Mouse (Mus musculus) thymus, adult 2 months (tissue): ENCODE results near the gene Nacc2. TPM values are rescaled to one million over a fixed set of nuclear protein-coding genes. Genes with fewer than 3 reads are reported as not detected.

Source experiments
- DNase-seq: peaks from one replicate; pipeline ENCODE4 v3.0.0; 2021
- H3K27ac ChIP-seq: fragments of 200-500 bp; 2 replicates; pipeline ENCODE4 v1.5.1; 2012; ENCODE audit warnings: low read length, control low read depth; ENCODE audit not compliant: control insufficient read depth, insufficient read depth
- H3K27me3 ChIP-seq: fragments of 200-500 bp; 2 replicates; pipeline ENCODE4 v1.6.1; 2012; ENCODE audit warnings: mild to moderate bottlenecking, low read length, moderate library complexity, mixed read lengths; ENCODE audit not compliant: control insufficient read depth, insufficient read depth
- H3K36me3 ChIP-seq: fragments of 200-500 bp; 2 replicates; pipeline ENCODE4 v1.6.1; 2012; ENCODE audit warnings: mild to moderate bottlenecking, low read length, moderate library complexity; ENCODE audit not compliant: control insufficient read depth, insufficient read depth
- H3K4me1 ChIP-seq: fragments of 200-500 bp; replicated peaks from 2 replicates; pipeline ENCODE4 v1.6.1; 2012; ENCODE audit warnings: low read length; ENCODE audit not compliant: control insufficient read depth, insufficient read depth
- H3K4me3 ChIP-seq: fragments of 200-500 bp; 2 replicates; pipeline ENCODE4 v1.5.1; 2012; ENCODE audit warnings: mild to moderate bottlenecking, low read length, control low read depth, moderate library complexity; ENCODE audit not compliant: control insufficient read depth, insufficient read depth
- CTCF ChIP-seq: fragments of 200-500 bp; IDR thresholded peaks from 2 replicates; pipeline ENCODE4 v1.5.1; 2012; ENCODE audit warnings: mild to moderate bottlenecking, control low read depth, low read length, moderate library complexity, borderline replicate concordance; ENCODE audit not compliant: control insufficient read depth, poor library complexity, insufficient read depth; ENCODE audit errors: extremely low read depth
- POLR2A ChIP-seq: fragments of 200-500 bp; IDR thresholded peaks from 2 replicates; pipeline ENCODE4 v1.6.1; 2012; ENCODE audit warnings: mild to moderate bottlenecking, low read length, control low read depth, moderate library complexity; ENCODE audit not compliant: control insufficient read depth, poor library complexity, insufficient read depth; ENCODE audit errors: extremely low read depth
- WGBS: fragments of 180-500 bp; shearing (Covaris S2); methylation state at CpG from one replicate; pipeline ENCODE4 v1.1.7; 2018; 5-methylcytosine and 5-hydroxymethylcytosine counted together
- polyA plus RNA-seq: library from polyadenylated mRNA; depleted of rRNA; stranded (reverse); fragments of >200 nt; gene quantifications from 2 replicates; pipeline ENCODE4 v1.2.3, GENCODE M21; 2012

Gene Nacc2
- polyA plus RNA-seq, 1 experiment = 12.6 TPM

DNA sequence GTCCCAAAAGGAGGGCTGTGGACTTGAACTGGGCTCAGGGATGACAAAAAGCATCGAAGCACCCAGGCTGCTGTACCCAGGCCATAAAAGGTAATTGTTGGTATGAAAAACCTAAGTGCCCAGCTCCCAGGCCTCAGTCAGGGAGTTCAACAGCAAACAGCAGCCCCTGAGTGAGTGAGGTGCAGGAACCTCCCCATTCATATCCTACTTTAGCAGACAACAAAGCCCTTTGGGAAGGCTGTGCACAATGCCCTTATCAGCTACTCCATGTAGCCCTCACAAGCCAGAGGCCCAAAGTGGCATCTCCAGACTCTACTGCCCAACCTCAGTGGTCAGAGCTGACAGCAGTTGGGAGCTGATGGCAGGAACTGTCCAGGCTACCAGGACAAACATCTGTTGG is 23.2 kb downstream of the Nacc2 start:
- Histone ChIP-seq H3K36me3 (no peaks in the 10 kb centered on the region), H3K27me3 (no peaks in the 10 kb centered on the region), H3K4me3 (no peak overlapping the region), H3K27ac (no peak overlapping the region), H3K4me1 (no peaks in the 10 kb centered on the region)
- WGBS = 90% methylated on average over 1 of the region's 1 CpGs
- TF ChIP-seq POLR2A (no peak), CTCF (no peak)
- DNase-seq = no peak

DNA sequence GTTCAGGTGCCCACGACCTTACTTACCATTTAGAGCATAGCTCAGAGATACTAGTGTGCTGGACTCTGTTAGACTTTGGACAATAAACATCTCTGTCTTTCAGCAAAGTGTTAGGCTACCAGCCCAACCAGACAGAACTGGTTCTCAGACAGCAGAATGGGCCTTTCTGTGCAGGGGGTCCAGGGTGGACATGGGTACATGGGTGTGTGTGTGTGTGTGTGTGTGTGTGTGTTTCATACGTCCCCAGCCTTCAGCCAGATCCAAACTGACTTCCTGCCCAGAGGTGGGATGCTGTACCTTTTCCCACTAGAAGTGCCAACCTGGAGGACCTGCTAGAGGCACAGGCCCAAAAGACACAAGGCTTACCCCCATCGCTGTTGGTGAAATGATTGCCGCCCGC is 23.8 kb downstream of the Nacc2 start:
- DNase-seq = no peak
- WGBS = 94% methylated on average over 5 of the region's 5 CpGs
- TF ChIP-seq POLR2A = no peak
- TF ChIP-seq CTCF = no peak
- Histone ChIP-seq H3K27me3 (no peaks in the 10 kb centered on the region), H3K4me1 (no peaks in the 10 kb centered on the region), H3K27ac (no peak overlapping the region), H3K4me3 (no peak overlapping the region), H3K36me3 (no peaks in the 10 kb centered on the region)

GRCm38 (mm10) chr2:26093897-26094296 is 29.1 kb downstream of the Nacc2 start:
- no peaks in the 10 kb centered on the region for H3K4me1 ChIP-seq
- no peak overlapping the region for H3K4me3 ChIP-seq
- no peaks in the 10 kb centered on the region; the same call in 1 of the 2 replicates for H3K27me3 ChIP-seq
- no peaks in the 10 kb centered on the region for H3K36me3 ChIP-seq
- no peak for DNase-seq
- no peak for TF ChIP-seq POLR2A
- TF ChIP-seq CTCF = no peak
- WGBS = 92% methylated on average over 7 of the region's 7 CpGs
- H3K27ac ChIP-seq = no peak overlapping the region

- no peaks in the 10 kb centered on the region; the same call in 1 of the 2 replicates for H3K27me3 ChIP-seq
- H3K4me1 ChIP-seq = no peaks in the 10 kb centered on the region
- no peak for TF ChIP-seq POLR2A
- no peak for TF ChIP-seq CTCF
- no peak overlapping the region for H3K4me3 ChIP-seq
- 5% methylated on average over 24 of the region's 24 CpGs for WGBS
- H3K27ac ChIP-seq = no peak overlapping the region
- no peaks in the 10 kb centered on the region for H3K36me3 ChIP-seq
- no peak for DNase-seq
These were observed 31.1 kb downstream of the Nacc2 start for GRCm38 (mm10) chr2:26091771-26092393.

DNA sequence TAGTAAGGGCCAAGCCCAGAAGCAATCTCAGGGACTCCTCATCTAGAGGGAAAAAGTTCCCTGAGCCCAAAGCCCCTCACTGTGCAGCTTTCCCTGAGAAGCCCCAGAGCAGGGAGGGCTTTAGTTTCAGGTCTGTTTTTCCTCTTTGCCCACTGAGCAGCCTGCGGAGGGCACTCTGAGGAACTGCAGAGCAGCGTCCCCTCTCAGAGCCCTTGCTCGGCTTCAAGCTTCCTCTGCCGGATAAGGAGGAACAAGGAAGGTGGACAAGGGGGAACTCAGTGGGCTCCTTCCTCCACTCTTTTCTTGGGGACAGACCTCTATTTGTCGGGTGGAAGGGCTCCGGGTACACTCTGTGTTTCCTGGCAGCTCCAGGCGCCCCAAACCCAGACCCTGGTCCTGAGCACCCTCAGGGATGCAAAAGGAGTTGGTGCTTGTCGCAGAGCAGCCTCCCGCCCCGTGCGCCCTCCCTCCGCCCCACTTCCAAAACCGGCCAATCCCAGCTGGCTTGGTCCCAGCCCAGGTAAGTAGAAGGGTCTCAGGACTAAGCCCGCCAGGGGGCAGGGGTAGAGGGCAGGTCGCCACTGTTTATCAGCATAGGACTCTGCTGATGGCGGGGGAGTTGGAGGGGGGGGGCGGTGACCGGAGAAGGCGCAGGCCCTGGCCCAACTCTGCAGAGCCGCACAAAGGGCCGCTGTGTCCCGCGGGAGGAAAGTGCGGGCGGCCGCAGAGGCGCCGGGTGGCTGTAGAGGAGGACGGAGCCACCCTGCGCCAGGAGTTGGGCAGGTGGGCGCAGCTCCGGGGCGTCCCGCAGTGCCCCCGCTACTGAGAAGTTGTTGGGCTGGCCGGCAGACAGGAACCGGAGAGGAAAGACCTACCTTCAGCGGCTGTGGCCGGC is 31.9 kb downstream of the Nacc2 start:
- DNase-seq = no peak
- WGBS = 3% methylated on average over 39 of the region's 39 CpGs
- H3K27ac ChIP-seq = no peak overlapping the region
- H3K27me3 ChIP-seq = no peaks in the 10 kb centered on the region; the same call in 1 of the 2 replicates
- no peak overlapping the region for H3K4me3 ChIP-seq
- no peak for TF ChIP-seq CTCF
- TF ChIP-seq POLR2A = no peak
- no peaks in the 10 kb centered on the region for H3K4me1 ChIP-seq
- no peaks in the 10 kb centered on the region for H3K36me3 ChIP-seq

GRCm38 (mm10) chr2:26089005-26089404 is 34.0 kb downstream of the Nacc2 start:
- Histone ChIP-seq H3K4me1 (no peaks in the 10 kb centered on the region), H3K27me3 (no peaks in the 10 kb centered on the region; the same call in 1 of the 2 replicates), H3K27ac (no peak overlapping the region), H3K4me3 (no peak overlapping the region), H3K36me3 (no peaks in the 10 kb centered on the region)
- TF ChIP-seq CTCF (no peak), POLR2A (no peak)
- DNase-seq = no peak
- WGBS = 93% methylated on average over 2 of the region's 2 CpGs
